Mouse (Mus musculus) lung, postnatal 10 days (tissue): ENCODE measurements around the gene Sltm.
A peak's percentile ranks its signal among the peaks of the same experiment; 100 is the strongest.
"Not testable (repeated sequence)": the region's sequence is repeated elsewhere in the genome, so short reads cannot be mapped to it uniquely, and the experiment has no call there.

Source experiments
- DNase-seq: peaks from one replicate; pipeline ENCODE4 v3.0.0; 2021

The Sltm gene

DNA sequence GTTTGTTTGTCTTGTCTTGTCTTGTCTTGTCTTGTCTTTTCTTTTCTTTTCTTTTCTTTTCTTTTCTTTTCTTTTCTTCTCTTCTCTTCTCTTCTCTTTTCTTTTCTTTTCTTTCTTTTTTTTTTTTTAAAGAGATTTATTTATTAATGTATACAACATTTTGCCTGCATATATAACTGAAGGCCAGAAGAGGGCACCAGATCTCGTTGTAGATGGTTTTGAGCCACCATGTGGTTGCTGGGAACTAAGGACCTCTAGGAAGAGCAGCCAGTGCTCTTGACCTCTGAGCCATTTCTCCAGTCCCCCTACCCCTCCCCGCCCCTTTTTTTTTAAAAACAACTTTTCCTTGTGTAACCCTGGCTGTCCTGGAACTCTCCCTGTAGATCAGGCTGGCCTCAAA lies 9.7 kb downstream of the Sltm start:
- not testable (repeated sequence) for DNase-seq

GRCm38 (mm10) chr9:70555431-70555830 lies 12.9 kb downstream of the Sltm start:
- DNase-seq: no peak

DNA sequence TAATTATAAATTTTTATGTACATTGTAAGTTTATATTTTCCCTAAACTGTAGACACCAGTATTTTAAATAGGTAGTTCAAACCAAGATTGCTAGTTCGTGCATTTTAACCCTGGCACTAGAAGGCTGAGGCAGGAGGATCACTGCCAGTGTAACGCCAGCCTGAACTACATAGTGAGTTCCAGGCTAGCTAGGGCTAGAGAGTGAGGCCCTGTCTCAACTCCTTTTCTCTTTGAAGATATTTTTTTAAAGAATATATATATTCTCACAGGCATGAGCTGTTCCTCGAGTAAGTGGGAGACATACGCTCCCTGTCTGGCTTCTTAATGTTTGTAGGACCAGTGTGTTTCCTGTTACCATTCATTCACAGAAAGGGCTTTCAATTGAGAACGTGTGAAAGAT lies 14.2 kb downstream of the Sltm start:
- no peak for DNase-seq

DNA sequence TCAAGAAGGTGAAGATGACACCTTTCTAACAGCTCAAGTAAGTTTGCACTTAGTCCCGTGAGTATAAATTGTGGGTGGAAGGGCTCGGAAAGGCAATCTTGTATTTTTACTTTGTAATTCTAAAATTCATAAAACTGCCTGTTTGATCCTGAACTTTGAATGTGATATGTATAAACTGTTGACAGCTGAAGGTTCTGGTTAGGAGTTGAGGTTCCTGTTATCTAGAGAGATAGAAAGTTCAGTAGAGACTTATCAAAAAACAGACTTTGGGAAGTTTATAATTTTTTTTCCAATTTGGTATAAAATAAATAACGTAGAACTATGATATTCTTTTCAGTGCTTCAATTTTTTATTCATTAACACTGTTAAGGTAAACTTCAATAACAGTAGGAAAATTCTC lies 20.3 kb downstream of the Sltm start:
- no peak for DNase-seq

- DNase-seq: peak; percentile 7
Observed at GRCm38 (mm10) chr9:70567651-70568050, 25.1 kb downstream of the Sltm start.

GRCm38 (mm10) chr9:70570351-70570750 lies 27.8 kb downstream of the Sltm start:
- peak; percentile 6 for DNase-seq

DNA sequence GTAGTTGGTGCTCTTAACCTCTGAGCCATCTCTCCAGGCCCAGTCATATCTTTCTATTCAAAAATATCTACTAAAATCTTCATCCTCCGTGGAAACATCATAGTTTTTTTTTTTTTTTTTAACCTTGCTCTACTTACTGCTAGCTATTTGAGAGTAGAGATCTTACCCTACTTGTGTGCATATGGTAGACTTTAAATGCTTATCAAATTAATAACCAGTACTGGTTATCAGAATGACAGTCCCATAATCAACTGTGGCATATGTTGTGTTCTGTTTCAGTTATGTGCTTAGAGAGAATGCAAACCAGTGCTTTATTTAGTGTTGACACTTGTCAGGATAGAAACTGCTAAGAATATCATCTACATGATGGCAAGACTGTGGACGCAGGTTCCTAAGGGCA lies 35.6 kb downstream of the Sltm start:
- no peak for DNase-seq

- no peak for DNase-seq
Observed at GRCm38 (mm10) chr9:70580956-70581355, 38.4 kb downstream of the Sltm start.

DNA sequence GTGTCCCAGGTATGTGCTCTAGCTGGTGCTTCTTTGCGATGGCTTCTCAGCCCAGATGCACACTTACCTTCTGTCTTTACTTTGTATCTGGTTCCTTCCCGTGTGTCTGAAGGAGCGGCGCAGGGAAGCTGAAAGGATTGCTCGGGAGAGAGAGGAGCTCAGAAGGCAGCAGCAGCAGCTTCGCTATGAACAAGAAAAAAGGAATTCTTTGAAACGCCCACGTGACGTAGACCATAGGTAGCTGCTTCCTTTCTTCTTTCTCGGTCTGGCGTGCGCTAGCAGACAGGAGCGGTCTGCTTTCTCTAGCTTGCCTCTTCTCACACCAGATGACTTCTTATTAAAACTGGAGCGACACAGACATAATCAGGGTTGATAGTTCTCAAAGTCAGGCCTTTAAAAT lies 42.1 kb downstream of the Sltm start:
- DNase-seq: no peak

DNA sequence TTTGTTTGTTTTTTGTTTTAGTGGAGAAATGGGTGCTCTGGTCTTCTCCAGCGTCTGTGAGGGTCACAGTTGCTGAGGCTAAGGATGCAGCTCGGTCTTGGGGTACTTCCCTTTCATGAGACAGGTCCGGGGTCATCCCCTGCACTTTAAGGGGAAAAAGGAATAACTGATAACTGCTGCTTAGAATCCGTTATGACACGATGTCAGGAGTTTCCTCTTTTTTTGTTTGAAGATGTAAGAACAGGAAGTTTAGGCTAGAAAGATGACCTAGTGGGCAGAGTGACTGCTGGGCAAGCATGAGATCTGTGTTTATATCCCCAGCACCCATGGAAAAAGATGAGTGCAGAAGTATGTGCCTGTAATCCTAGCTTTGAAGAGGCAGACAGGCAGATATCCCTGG lies 42.6 kb downstream of the Sltm start:
- DNase-seq: no peak

GRCm38 (mm10) chr9:70587171-70587570 lies 44.6 kb downstream of the Sltm start:
- no peak for DNase-seq

- DNase-seq: no peak
Observed at GRCm38 (mm10) chr9:70590775-70591174, 48.2 kb downstream of the Sltm start.

DNA sequence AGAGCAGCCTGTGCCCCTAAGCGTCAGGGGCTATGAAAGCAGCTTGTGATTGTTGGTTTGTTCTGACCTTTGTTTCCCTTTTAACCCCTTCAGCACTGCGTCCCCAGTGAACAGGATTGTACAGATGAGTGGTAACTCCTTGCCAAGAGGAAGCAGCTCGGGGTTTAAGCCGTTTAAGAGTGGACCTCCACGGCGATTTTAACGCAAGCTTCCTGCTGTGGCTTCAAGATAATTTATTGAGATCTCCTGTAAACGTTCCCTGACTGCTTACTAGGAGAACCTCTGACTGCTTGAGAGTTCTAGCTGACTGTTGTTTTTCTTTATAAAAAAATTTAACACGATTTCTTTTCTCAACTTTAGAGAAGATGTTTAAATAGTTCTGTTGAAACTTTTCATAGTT lies 48.9 kb downstream of the Sltm start:
- no peak for DNase-seq

DNA sequence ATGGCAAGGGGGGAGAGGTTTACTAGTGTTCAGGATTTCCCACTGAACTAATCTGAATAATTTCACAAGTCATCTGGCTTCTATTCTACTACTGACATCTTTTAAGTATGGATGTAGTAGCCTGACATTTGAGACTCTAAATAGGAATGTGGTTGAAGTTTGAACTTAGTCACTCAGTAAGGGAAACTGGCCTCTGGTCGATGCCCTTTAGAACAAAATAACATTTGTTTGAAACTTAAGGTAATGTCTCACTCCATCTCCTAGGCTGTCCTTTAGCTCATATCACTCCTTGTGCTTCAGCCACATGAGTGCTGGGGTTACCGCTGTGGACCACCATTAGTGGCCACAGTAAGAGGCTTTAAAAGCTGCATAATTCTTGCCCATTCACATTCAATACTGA lies 55.7 kb downstream of the Sltm start:
- DNase-seq: no peak

DNA sequence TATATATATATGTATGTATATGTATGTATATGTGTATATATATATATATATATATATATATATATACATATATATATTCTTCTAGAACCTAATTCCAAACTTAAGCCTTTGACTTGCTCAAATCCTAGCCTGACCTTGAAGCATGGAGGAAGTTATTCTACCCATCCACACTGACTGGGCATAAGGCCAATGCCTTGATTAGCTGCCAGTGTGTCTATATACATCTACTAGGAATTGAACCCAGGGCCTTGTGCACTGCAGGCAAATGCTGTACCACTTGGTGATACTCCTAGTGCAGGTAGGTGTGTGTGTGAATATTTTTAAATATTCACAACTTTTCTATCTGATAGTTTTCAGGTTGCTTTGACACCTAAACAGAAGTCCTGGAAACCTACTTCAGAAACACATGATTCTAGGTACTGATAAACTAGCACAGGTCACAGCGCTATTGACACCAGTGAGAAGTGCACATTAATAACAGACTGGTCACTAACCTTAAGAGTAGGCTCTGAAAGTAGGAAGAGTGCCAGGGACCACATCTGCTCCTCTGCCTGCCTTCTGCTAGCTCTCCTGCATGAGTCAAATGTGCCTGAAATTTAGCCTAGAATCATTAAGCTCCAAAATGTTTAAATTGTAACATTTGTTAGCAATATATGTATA lies 59.8 kb downstream of the Sltm start:
- no peak for DNase-seq

GRCm38 (mm10) chr9:70611026-70611673 lies 68.6 kb downstream of the Sltm start:
- DNase-seq: no peak

DNA sequence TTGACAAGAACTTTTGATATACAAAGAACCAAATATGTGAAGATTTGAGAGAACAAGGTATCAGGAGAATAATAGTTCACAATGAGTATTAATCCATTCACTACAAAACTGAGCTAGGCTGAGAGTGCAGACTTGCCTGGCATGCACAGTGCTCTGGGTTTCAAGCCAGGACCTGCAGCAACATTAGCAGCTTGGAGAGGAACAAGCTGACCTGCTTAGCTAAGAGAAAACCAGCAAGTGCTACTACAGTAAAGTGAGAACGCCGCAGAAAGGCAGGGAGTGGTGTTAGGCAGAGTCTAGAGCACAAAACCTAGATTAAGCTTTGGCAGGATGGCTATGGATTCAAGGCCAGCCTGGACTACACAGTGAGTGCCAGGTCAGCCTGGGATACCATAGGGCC lies 87.2 kb downstream of the Sltm start:
- DNase-seq: no peak

GRCm38 (mm10) chr9:70631665-70632064 lies 89.1 kb downstream of the Sltm start:
- DNase-seq: no peak

DNA sequence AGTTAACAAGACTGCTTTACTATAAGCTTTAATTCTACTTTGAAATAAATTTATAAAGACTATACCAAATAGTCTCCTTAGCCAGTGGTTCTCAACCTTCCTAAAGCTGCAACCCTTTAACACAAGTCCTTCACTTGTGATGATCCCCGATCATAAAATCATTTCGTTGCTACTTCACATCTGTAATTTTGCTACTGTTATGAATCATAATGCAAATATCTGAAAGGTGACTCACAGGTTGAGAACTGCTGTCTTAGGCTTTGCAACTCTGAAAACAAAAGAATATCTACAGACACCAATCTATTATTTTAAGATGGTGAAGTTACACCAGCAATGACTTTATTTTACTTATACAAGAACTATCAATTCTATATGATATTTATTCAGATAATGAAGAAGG lies 94.2 kb downstream of the Sltm start:
- DNase-seq: no peak
